Mouse (Mus musculus) C2C12 (cell line): ENCODE measurements around the gene Slc39a13.

Experiments used
- CTCF ChIP-seq: IDR thresholded peaks from one replicate; pipeline ENCODE4 v1.5.1; 2011; ENCODE audit not compliant: control insufficient read depth, insufficient read depth, insufficient read length
- FOSL1 ChIP-seq: IDR thresholded peaks from one replicate; pipeline ENCODE4 v1.8.0; 2011; ENCODE audit warnings: mild to moderate bottlenecking, low read length; ENCODE audit not compliant: poor library complexity, insufficient read depth, severe bottlenecking

DNA sequence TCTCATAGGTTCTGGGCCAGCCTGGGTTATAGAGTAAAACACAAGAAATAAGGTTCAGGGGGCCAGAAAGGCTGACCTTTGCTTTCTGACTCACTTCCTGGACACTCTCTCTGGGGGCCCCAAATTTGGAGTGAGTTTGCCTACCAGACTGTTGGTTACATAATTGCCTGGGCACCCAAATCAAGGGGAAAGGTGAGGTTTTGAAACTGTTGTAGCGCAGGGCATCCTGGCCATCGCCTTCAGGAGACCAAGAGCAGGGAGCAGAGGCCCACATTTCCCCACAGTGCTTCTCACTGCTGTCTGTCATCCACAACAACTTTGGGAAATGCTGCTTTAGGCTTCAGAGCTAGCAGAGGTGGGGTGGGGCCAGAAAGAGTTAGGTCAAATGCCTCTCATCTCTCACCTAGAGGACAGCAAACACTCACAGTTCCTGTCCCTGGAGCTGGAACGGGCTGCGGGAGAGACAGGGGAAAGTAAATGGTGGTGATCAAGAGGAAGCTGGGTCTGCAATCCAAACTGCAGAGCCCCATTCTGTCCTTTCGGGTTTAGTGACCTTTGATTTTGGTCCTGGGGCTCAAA is 39.7 kb upstream of the Slc39a13 start:
- no peak for TF ChIP-seq FOSL1
- no peak for TF ChIP-seq CTCF
